Mouse (Mus musculus): Measurements from ENCODE around the gene Cnih2.

DNA sequence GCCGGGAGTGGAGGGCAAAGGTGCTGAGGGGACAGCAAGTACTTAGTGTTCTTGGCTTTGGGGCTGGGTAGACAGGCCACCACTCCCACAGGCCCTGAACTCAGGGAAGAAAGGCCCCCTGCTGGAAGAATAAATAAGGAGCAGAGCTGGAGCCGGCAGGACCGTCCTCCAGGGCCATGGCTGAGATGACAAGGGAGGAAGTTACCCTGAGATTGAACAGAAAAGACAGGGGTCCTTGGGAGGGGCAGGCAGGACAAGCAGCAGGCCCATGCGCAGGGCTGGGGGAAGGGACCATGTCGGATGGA lies 9.9 kb upstream of the Cnih2 start:
- TF ChIP-seq CTCF (IDR thresholded peaks at IDR 0.05; ENCODE audit: control insufficient read depth, insufficient read depth, insufficient read length) (no peak), MAX (IDR thresholded peaks at IDR 0.05) (no peak), MYOD1 (IDR thresholded peaks at IDR 0.05; ENCODE audit: control insufficient read depth, insufficient read length, low read depth) (no peak), USF1 (IDR thresholded peaks at IDR 0.05; ENCODE audit: low read depth) (no peak), FOSL1 (IDR thresholded peaks at IDR 0.05; ENCODE audit: insufficient read depth, low read length, poor library complexity, severe bottlenecking) (no peak)
